Mouse (Mus musculus) heart, adult 2 months (tissue): ENCODE data around the gene Rgp1.

ENCODE experiments used
- EP300 ChIP-seq: fragments of 200-500 bp; IDR thresholded peaks from 2 replicates; pipeline ENCODE4 v1.6.1; 2011; ENCODE audit warnings: low read depth, low read length, control low read depth; ENCODE audit not compliant: insufficient read depth
- POLR2A ChIP-seq: fragments of 200-500 bp; IDR thresholded peaks from 2 replicates; pipeline ENCODE4 v1.6.1; 2011; ENCODE audit warnings: mild to moderate bottlenecking, low read depth, low read length, control low read depth; ENCODE audit not compliant: insufficient read depth

DNA sequence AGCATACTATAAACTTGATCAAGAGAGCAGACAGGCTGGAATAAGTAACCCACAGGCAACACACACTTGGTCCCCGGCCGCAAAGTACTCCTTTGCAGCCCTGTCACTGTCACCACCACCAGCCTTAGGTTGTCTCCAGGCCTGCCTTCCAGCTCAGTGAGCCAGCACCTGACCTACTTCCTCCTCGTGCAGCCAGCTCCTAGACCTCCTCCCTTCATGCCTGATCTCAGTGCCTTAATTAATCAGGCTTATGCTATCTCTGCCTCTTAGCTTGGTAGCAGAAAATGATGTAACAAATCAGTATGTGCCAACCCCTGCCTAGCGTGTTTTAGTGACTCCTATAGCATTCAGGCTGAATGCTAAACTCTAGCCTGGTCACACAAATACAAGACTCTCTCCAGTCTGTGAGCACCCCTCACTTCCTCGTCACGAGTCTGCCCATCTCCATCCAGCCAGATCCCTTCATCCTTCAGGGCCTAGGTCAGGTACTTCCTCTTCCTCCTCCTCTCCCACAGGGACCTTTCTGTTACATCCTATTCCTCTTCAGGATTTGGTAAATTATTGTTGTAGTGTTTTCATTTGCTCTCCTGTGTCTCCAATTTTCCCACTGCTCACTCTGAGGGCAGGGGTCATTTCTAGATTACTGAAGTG, 7.0 kb upstream of the Rgp1 start:
- TF ChIP-seq POLR2A, result no peak
- no peak for TF ChIP-seq EP300
